Mouse (Mus musculus): ENCODE measurements around the gene Zfr.
A peak's percentile ranks its signal among the peaks of the same experiment; 100 is the strongest.
"Not testable (repeated sequence)": the region's sequence is repeated elsewhere in the genome, so short reads cannot be mapped to it uniquely, and the experiment has no call there.

Zfr gene

GRCm38 (mm10) chr15:12104827-12105226 is 12.8 kb upstream of the Zfr start:
- no peak for ATAC-seq (ENCODE audit: insufficient number of reproducible peaks, low FRiP score, low TSS enrichment)

DNA sequence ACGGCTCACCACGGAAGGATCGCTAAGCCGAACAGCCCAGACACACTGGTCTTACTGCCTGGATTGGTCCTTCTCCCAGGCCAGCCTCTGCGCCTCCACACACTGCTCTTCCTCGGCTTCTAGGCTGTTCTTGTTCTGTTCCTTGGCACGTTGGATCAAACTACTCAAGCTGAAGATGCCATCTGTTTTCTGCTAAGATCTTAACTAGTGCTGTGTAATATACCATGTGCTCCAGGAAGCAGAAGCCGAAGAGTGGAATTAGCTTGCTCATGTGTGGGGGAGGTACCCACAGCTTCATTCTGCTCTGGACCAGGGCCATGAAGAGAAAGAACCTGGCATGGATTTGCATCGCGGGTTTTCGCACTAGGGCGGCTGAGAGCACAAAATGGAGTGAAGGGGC is 11.2 kb upstream of the Zfr start:
- peak; percentile 43; the same call in 1 of the 2 replicates for ATAC-seq (ENCODE audit: insufficient number of reproducible peaks, low FRiP score, low TSS enrichment)

- ATAC-seq (ENCODE audit: insufficient number of reproducible peaks, low FRiP score, low TSS enrichment): no peak
Observed at GRCm38 (mm10) chr15:12108200-12108599, 9.4 kb upstream of the Zfr start.

- ATAC-seq (ENCODE audit: insufficient number of reproducible peaks, low FRiP score, low TSS enrichment): not testable (repeated sequence)
Observed at GRCm38 (mm10) chr15:12108922-12109321, 8.7 kb upstream of the Zfr start.

DNA sequence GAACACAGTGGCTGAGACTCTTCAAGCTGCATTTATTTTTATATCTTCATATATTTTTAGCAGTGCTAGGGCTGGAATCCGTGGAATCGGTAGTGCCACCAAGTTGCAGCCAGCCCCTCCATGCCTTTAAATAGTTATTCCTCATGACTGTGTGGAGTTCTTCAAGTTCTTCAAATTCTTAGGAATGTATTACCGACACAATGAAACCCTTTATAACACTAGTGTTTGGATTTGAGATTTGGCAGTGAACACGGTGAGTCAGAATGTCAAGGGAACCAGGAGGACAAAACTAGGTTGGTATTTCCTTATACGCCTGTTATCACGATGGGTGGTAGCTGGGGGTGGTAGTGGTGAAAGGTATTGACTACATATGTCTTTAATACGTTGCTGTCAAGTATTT is 6.4 kb upstream of the Zfr start:
- ATAC-seq (ENCODE audit: insufficient number of reproducible peaks, low FRiP score, low TSS enrichment): no peak

GRCm38 (mm10) chr15:12113411-12113810 is 4.2 kb upstream of the Zfr start:
- no peak for ATAC-seq (ENCODE audit: insufficient number of reproducible peaks, low FRiP score, low TSS enrichment)

- ATAC-seq (ENCODE audit: insufficient number of reproducible peaks, low FRiP score, low TSS enrichment): no peak
Observed at GRCm38 (mm10) chr15:12114546-12114945, 3.1 kb upstream of the Zfr start.

DNA sequence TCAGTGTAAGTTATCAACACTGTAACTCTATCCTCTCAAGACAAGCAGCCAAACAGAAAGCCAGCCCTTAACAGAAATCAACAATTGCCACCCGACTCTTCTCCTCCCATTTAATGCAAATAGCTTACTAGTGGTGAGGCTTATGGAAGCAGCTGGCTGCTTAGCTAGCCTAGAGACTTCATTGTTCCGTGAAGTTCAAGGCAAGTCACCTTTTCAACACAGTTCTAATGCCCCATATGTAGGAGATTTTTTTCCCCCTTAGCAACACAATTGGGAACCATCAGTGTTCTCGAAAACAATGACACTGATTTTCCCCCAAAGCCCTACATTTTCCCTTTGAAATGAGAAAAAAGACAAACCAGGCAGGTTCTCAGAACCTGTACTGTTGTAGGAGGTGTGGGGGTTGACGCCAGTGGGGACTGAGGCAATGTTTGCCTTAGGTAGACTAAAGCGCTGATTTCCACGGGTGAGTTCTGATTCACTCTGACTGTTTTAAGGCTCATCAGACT is 1.9 kb upstream of the Zfr start:
- no peak for ATAC-seq (ENCODE audit: insufficient number of reproducible peaks, low FRiP score, low TSS enrichment)

DNA sequence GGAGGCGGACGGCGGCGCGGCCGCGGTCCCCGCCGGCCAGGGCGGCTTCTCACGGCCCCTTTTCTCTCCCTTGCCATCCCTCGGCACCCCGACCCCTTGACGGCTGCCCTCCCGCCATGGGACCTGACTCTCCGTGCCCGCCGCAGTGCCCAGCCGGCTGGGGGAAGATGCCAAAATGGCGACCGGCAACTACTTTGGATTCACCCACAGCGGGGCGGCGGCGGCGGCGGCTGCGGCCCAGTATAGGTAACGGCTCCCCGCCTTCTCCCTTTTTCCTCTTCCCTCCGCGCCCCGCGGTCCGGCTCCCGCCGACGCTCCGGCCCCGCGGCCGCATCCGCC is 431 bp downstream of the Zfr start:
- ATAC-seq (ENCODE audit: insufficient number of reproducible peaks, low FRiP score, low TSS enrichment): no peak

DNA sequence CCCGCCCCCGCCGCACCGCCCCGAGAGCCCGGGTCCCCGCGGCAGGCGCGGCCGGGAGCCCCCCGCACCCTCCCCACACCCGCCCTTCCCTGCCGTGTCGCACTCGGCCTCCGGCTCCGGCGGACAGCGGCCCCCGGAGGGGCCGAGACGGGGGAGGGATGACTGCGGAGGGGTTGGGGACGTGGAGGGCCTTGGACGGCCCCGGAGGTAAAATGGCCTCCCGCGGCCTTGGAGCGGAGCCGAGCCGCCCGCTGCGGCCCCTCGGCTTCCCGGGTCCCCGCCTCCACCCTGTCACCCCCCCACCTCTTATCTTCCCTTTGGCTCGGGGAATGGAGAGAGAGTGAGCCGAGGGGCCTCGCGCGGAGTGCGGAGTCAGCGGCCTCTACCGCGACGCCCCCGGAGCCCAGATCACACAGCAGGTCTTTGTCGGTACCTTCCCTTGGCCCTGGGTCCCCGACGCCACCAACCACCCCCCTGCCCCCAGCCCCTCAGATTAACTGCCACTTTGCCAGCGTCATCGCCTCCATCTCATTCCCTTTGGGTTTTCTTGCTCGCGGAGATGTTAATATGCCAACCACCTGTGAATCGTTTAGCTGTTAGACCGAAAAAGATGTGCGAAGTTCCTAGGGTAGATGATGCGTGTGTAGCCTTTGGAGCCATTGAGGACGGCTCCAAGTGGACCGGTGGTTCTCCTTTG is 949 bp downstream of the Zfr start:
- 0 out of 2 replicates have a peak, but pooled peaks have one; percentile 4 for ATAC-seq (ENCODE audit: insufficient number of reproducible peaks, low FRiP score, low TSS enrichment)

DNA sequence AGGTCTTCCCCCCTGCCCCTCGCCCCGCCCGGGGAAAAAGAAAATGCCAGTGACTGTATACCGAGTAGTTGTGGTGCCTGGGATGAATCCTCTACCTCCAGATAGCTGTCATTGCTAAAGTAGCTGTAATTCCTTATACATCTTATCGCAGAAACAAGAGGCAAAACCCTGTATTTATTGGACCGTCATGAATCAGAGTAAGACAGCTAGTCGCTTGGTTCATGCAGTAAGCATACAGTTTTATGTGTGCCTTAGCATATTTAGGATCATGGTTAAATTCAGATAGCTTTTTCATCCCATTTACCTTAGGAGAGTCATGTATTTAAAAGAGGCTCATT is 1.5 kb downstream of the Zfr start:
- ATAC-seq (ENCODE audit: insufficient number of reproducible peaks, low FRiP score, low TSS enrichment): no peak

DNA sequence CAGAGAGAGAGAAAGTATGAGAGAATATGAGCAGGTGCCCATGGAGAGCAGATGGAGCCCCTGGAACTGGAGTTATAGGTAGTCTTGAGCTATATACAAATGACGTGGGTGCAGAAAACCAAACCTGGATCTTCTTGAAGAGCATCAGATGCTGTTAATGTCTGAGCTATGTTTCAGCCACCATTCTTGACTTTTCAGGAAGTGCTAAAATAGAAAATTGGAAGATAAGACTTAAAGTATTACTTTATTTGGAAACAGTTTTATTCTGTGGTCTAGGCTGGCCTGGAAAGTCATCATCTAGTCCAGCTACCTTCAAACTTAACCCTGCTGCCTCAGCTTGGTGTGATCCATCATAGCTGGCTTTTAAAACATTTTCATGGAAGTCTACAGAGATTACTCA is 7.3 kb downstream of the Zfr start:
- ATAC-seq (ENCODE audit: insufficient number of reproducible peaks, low FRiP score, low TSS enrichment): no peak

DNA sequence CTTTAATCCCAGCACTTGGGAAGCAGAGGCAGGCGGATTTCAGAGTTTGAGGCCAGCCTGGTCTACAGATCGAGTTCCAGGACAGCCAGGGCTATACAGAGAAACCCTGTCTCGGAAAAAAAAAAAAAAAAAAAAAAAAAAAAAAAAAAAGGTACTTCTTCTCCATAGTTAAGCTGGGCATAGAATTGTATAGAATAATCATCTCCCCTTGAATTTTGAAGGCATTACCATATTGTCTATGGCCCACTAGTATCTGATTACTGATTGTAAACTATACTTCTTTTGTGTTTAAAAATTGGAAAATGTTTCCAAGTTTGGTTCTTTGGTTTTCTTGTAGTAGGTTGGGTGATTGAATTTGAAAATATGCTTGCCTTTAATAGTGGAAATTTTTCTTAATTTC is 13.2 kb downstream of the Zfr start:
- ATAC-seq (ENCODE audit: insufficient number of reproducible peaks, low FRiP score, low TSS enrichment): not testable (repeated sequence)

- ATAC-seq (ENCODE audit: insufficient number of reproducible peaks, low FRiP score, low TSS enrichment): 0 out of 2 replicates have a peak, but pooled peaks have one; percentile 54
Observed at GRCm38 (mm10) chr15:12134546-12134945, 16.9 kb downstream of the Zfr start.

DNA sequence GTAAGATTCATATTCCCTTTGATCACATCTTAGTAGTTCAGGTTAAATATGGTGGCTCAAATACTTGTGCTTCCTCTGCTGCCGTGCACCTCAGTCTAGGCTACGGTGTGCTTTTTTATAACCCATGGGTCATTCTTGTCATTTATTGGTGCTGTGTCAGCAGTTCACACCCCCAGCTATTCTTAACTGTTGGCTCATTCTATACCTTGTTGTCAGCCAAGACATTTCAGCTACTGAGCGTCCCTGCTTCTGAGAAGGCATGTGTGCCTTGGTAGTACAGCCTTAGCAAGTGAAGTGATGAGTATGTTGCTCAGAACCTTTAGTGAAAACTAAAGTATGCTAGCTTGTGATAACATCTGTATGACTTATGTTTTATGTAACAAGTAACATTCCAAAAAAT is 17.7 kb downstream of the Zfr start:
- peak; percentile 84 for ATAC-seq (ENCODE audit: insufficient number of reproducible peaks, low FRiP score, low TSS enrichment)

GRCm38 (mm10) chr15:12136371-12136770 is 18.7 kb downstream of the Zfr start:
- no peak for ATAC-seq (ENCODE audit: insufficient number of reproducible peaks, low FRiP score, low TSS enrichment)

GRCm38 (mm10) chr15:12140985-12141729 is 23.5 kb downstream of the Zfr start:
- ATAC-seq (ENCODE audit: insufficient number of reproducible peaks, low FRiP score, low TSS enrichment): no peak

DNA sequence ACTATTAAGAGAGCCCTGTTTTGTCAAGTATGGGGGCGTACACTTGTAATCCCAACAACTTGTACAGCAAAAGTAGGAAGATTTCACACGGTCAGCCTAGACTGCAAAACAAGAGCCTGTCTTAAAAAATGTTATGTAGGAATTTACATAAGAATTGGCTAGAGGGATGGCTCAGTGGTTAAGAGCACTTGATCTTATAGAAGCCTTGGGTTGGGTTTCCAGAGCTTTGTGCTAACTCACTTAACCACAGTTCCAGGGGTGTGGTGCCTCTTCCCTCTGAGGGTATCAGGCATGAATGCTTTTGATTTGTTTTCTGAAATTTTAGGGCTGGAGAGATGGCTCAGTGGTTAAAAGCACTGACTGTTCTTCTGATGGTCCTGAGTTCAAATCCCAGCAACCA is 29.8 kb downstream of the Zfr start:
- ATAC-seq (ENCODE audit: insufficient number of reproducible peaks, low FRiP score, low TSS enrichment): no peak

- ATAC-seq (ENCODE audit: insufficient number of reproducible peaks, low FRiP score, low TSS enrichment): no peak
Observed at GRCm38 (mm10) chr15:12149501-12149900, 31.9 kb downstream of the Zfr start.

DNA sequence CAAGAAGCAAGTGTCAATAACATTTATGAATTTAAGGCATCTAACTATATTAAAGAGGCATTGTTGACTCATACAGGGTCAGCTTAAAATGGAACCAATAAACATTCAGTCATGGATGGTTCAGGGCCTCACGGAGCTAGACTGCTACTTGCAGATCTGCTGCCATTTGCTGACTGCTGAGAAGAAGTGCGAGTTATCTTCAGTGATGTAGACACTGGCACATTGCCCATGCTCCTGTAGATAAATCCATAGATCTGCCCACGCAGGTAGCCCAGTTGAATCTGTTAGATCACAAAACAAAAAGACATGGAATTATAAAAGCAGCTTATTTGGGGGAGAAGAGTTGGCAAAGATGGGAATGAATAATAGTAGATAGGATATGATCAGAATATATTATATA is 36.1 kb downstream of the Zfr start:
- no peak for ATAC-seq (ENCODE audit: insufficient number of reproducible peaks, low FRiP score, low TSS enrichment)

GRCm38 (mm10) chr15:12178126-12178525 is 60.5 kb downstream of the Zfr start:
- ATAC-seq (ENCODE audit: insufficient number of reproducible peaks, low FRiP score, low TSS enrichment): no peak
